Mouse (Mus musculus) ovary, postnatal 14 days (tissue): ENCODE results near the gene Srrt.

Source experiments
- DNase-seq: peaks from one replicate; pipeline ENCODE4 v3.0.0; 2022; ENCODE audit warnings: low spot score

The Srrt gene

DNA sequence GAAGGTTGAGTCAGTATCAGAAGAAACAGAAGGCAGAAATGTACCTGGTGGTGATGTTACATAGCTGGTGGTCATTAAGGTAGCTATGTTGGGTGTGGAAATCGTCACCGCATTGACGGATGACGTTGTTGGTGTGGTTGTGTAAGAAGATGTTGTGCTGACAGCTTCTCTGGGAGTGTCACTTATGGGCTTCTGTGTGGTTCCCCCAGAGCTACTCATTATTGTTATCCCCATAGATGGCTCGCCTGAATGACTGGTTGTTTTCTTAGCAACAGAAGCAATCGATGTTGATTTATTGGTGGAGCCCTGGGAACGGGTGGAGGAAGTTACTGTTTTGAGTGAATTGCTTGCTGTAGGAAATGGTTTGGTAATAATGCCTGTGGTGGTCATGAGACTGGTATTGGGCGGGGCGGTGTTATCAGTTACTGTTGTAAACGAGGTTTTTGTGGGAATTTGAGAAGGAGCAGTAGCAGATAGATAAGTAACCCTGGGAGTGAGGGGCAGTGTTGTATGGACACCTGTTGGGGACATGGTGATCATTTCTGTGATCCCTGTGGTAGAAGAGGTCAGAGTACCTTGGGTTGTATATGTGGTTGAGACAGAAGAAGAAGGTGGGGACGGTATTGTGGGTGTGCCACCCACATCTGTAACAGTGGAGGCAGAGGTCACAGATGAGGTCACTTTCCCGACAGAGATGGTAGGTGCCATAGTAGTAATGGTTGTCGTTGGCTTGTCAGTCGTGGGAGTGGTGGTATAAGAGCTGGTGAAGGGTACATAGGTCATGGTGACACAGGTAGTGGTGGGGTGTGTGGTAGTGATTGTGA is 43.4 kb downstream of the Srrt start:
- no peak for DNase-seq
